Mouse (Mus musculus) cerebral cortex, adult 2 months (tissue): ENCODE data around the gene Fam199x.

Experiments used
- WGBS: fragments of 180-500 bp; shearing (Covaris S2); methylation state at CpG from one replicate; pipeline ENCODE4 v1.1.7; 2018; 5-methylcytosine and 5-hydroxymethylcytosine counted together

Gene Fam199x

DNA sequence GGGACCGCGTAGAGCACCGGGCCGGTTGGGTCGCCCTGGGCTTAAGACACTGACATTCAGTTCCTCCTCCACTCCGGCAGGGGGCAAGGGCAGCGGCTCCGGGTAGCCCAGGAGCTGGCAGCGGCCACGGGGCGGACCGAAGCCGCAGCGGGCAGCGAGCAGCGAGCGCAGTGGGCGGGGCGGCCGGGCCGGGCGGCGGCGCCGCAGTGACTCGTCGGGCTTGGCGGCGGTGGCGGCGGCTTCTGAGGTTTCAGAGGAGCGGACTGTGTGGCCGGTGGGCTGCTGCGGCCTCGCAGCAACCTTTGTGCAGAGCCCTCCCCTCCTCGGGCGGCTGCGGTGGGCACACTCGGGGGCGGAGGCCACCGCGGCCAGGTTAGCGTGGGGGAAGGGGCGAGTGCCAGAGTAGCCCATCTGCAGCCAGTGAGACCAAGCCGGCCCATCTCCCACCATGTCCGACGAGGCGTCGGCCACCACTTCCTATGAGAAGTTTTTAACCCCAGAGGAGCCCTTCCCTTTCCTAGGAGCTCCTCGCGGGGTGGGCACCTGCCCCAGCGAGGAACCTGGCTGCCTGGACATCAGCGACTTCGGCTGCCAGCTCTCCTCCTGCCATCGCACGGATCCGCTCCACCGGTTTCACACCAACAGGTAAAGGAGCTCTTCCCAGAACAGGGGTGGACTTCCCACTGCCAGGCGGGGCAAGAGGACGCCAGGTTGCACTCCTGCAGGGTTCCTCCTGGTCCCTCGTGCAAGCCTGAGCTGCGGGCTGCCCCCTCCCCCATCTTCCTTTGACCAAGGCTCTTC, at the start of gene Fam199x:
Fam199x (plus strand) TSS at position 170 of the 801 bp plus-strand sequence.
- 3% methylated on average over 38 of the region's 62 CpGs for WGBS

- WGBS = 49% methylated on average over 6 of the region's 6 CpGs
Measured at GRCm38 (mm10) chrX:137015099-137015709, 34.2 kb upstream of the Fam199x start.

GRCm38 (mm10) chrX:137017668-137018067, 31.7 kb upstream of the Fam199x start:
- WGBS = 88% methylated on average over 1 of the region's 1 CpGs

GRCm38 (mm10) chrX:137019310-137019709, 30.1 kb upstream of the Fam199x start:
- 13% methylated on average over 1 of the region's 1 CpGs for WGBS

DNA sequence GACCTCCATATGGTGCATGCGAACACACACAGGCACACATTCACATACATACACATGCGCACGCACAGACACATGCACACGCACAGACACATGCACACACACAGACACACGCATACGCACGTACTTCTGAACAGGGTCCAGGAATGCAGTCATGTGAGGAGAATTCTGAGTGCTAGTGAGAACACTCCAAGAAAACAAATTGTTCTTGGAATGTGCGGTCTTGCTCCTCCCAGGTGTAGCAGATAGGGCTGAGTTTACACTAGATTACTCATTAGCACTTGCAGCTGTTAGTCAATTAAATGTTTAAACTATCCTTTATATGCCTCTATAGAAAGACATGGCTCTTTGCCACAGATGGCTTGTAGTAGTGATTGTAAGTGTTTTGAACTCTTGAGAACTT, 18.5 kb upstream of the Fam199x start:
- WGBS = 96% methylated on average over 8 of the region's 8 CpGs

- 97% methylated on average over 5 of the region's 5 CpGs for whole genome bisulfite sequencing
Measured at GRCm38 (mm10) chrX:137031726-137032125, 17.7 kb upstream of the Fam199x start.

DNA sequence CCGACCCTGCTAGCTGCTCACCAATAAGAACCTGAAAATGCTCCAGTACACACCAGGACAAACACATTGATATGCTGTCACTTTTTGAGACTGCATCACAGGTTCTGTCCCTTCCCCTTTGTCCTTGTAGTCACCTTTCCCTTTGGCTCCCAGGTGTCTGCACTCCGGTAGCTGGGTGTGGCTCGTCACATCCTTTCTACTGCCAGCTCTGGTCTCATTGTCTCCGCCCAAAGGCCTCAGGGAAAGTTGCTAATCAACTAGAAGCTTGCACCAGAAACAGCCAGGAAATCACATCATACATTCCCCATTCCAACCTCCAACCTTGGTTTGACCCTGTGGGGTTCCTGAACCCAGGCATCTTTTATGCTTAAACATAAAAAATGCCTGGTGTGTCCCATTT, 15.1 kb upstream of the Fam199x start:
- WGBS = 62% methylated on average over 4 of the region's 4 CpGs

- 12% methylated on average over 8 of the region's 12 CpGs for WGBS
Measured at GRCm38 (mm10) chrX:137037470-137037999, 11.9 kb upstream of the Fam199x start.

DNA sequence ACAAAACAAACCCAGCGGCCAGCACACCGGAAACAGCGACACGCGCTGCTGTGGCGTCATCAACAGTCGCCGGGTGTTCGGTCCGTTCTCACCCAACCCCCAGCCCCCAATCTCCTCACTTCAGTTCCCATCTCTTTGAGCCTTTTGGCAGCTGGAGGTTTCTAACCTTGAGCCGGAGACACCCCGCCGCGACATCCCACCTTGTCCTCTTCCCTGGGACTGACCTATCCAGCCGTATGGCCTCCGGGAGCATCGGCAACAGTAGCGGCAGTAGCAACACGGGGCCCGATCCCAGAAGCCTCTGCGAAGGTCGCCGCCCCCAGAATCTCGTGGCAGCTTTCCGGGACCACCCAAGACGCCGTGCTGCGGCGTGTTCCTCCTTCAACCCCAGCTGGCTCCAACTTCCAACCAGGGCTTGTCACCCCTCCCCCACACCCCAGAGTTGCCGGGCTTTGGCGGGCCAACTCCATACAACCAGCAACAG, 11.4 kb upstream of the Fam199x start, which contains the start of gene Slc25a53:
Slc25a53 (minus strand) TSS at position 303 of the 484 bp plus-strand sequence.
- WGBS = 1% methylated on average over 31 of the region's 31 CpGs

DNA sequence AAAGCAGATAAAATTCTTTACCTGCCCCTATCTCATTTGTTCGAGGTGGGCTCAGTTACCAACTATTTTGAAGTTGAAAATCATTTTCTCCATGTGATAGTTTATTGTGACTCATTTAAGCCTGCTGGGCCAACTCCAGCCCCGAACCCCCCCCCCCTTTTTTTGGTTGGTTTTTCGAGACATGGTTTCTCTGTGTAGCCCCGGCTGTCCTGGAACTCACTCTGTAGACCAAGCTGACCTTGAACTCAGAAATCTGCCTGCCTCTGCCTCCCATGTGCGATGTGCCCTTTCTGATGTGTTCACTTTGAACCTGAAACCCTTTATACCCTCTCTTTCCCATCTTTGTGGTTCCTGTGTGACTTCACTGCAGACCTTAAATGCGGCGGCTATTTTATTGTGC, 10.9 kb upstream of the Fam199x start:
- WGBS = 36% methylated on average over 7 of the region's 7 CpGs

DNA sequence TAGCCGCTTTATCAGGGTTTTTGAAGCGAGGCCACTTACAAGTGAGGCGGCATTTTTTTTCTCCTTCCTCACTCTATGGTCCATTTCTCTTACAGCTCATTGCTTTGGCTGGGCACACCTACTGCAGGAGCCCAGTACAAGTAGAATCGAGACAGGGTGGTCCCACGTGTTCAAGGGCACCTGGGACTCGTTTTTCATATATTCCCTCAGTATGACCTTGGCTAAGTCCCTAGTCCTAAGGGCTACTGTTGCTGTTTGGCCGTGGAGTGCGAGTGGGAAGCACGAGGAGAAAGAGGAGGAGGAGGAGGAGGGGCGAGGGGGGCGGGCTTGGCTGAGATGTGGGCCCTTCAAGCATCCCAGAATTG, 352 bp upstream of the Fam199x start:
- 6% methylated on average over 8 of the region's 11 CpGs for WGBS

GRCm38 (mm10) chrX:137063202-137063601, 13.8 kb downstream of the Fam199x start:
- 48% methylated on average over 9 of the region's 9 CpGs for WGBS

DNA sequence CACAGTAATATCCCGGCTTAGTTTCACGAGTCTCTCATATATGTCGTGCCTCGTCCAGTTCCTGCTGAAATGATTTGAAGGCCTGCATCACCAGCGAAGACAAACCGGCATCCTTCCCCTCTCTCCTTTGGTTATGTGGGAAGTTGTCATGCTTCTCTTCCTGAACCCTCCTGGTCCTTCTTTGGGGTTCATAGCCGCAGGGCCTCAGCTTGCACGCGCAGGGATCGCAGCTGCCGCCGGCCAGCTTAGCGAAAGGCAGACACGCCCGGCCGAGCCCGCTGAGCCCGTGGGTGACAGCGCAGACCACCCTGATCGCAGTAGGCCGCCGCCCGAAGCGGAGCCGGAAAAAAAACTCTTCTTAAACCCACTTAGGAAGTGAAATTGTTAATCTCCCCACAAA, 55.1 kb downstream of the Fam199x start:
- WGBS = 6% methylated on average over 25 of the region's 25 CpGs

DNA sequence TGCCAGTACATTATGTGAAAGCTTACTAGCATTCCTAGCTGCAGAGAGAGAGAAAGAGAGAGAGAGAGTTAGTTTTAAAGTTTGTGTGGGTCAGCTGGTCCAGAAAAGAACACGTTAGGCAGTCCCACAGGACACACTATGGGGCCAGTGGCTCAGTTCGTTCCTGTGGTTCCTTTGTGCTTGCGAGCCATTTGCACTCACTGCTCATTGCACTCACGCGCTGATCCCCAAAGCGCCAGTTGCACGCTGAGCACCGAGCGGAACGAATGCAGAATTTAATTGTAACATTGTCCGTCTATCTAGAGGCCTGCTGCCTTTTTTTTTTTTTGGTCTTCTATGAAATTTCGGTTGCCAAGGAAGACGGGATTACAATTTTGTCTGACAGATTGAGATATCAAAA, 57.1 kb downstream of the Fam199x start:
- 8% methylated on average over 13 of the region's 13 CpGs for WGBS

GRCm38 (mm10) chrX:137118097-137118746, 68.8 kb downstream of the Fam199x start:
- WGBS = 3% methylated on average over 40 of the region's 40 CpGs

DNA sequence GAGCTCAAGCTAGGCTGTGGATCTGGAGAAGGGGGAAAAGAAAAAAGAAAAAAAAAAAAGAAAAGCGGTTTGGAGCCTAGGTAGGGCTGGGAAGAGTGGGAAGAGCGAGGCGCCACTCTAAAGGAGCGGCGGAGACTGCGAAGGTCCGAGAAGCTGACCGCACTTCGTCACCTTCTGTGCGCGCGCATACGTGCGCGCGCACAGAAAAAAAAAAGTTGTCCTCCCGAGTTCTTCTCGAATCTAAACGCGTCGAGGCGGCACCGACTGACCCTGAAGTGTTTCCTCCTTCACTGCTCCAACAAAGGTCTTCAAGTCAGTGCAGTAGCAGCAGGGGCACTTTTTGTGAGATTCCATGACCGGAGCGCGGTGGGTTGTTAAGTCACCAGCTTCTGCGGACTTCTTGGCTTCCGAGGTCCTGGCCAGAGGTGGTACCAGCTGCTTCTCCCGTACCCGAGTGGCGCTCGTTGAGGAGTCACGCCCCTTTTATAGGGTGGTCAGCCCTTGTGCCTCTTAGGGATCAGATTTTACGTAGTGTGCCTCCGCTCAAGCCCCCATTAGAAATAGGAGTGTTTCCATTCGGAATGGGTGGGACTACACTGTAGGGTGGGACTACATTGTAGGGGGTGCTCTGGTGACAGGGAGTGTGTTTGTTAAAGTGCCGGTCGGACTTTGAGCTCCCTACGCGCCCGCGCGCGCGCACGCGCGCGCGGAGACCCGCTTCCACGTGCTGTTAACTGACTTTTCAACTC, 70.5 kb downstream of the Fam199x start:
- 6% methylated on average over 51 of the region's 52 CpGs for WGBS

- 7% methylated on average over 15 of the region's 21 CpGs for WGBS
Measured at GRCm38 (mm10) chrX:137121718-137122117, 72.3 kb downstream of the Fam199x start, which contains the start of gene Esx1. TSS of gene Esx1 (minus strand) at chrX:137122083.

DNA sequence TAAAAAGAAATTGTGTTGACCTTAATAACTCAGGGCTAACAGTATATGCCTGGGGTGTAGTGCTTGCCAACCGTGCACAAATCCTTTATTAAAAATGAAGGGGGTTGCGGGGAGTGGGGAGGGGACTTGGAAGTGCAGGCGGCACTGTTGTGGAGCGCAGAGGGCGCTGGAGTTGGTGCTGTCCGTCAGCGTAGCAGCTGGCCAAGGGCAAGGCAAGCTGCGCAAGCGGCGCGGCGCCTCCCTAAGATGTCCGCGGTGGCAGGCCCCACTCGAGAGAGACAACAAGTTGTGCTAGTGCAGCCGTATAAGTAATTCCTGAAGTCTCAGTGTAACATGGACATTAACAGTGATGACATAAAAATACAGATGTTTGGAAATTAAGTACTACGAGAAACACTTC, 78.1 kb downstream of the Fam199x start:
- WGBS = 5% methylated on average over 17 of the region's 17 CpGs
